Mouse (Mus musculus) hindbrain, embryonic 11.5 days (tissue): ENCODE results near the gene Atf6b. TPM values are rescaled to one million over a fixed set of nuclear protein-coding genes. Genes with fewer than 3 reads are reported as not detected.

Experiments
- ATAC-seq: fragments of 200-750 bp; cut with Nextera tagmentation; 2 replicates; pipeline ENCODE4 v1.8.0; 2017; ENCODE audit warnings: mild to moderate bottlenecking, moderate TSS enrichment, moderate library complexity; ENCODE audit not compliant: low FRiP score
- DNase-seq: peaks from one replicate; pipeline ENCODE4 v3.0.0-alpha.2; 2015; ENCODE audit warnings: low spot score
- H3K27ac ChIP-seq: fragments of 300-500 bp; sonication (generic); 2 replicates; pipeline ENCODE4 v1.5.1; 2014; ENCODE audit warnings: mild to moderate bottlenecking, low read depth, low read length
- H3K27me3 ChIP-seq: fragments of 300-500 bp; sonication (generic); 2 replicates; pipeline ENCODE4 v1.6.1; 2014; ENCODE audit warnings: mild to moderate bottlenecking, low read length, moderate library complexity, mixed read lengths; ENCODE audit not compliant: control insufficient read depth, insufficient read depth
- H3K36me3 ChIP-seq: fragments of 300-500 bp; sonication (generic); 2 replicates; pipeline ENCODE4 v1.6.1; 2014; ENCODE audit warnings: mild to moderate bottlenecking, low read length, moderate library complexity, mixed read lengths; ENCODE audit not compliant: control insufficient read depth, insufficient read depth
- H3K4me1 ChIP-seq: fragments of 300-500 bp; sonication (generic); replicated peaks from 2 replicates; pipeline ENCODE4 v1.6.1; 2014; ENCODE audit warnings: low read length, mixed read lengths; ENCODE audit not compliant: control insufficient read depth, insufficient read depth
- H3K4me2 ChIP-seq: fragments of 300-500 bp; sonication (generic); replicated peaks from 2 replicates; pipeline ENCODE4 v1.6.1; 2014; ENCODE audit warnings: mild to moderate bottlenecking, low read depth, low read length
- H3K4me3 ChIP-seq: fragments of 300-500 bp; sonication (generic); 2 replicates; pipeline ENCODE4 v1.5.1; 2014; ENCODE audit warnings: low read depth, low read length
- H3K9ac ChIP-seq: fragments of 300-500 bp; sonication (generic); 2 replicates; pipeline ENCODE4 v1.6.1; 2014; ENCODE audit warnings: low read depth, low read length
- H3K9me3 ChIP-seq: fragments of 300-500 bp; sonication (generic); 2 replicates; pipeline ENCODE4 v1.6.1; 2016; ENCODE audit warnings: low read length; ENCODE audit not compliant: control insufficient read depth
- WGBS: fragments of 180-500 bp; shearing (Covaris S2); extraction: QIAGEN DNeasy Blood & Tissue Kit; methylation state at CpG from one replicate; pipeline ENCODE4 v1.1.7; 2014; 5-methylcytosine and 5-hydroxymethylcytosine counted together
- polyA plus RNA-seq: library from polyadenylated mRNA; unstranded; fragments of >200 nt; fragmentation: Nextera tagmentation; extraction: Ambion mirVana; gene quantifications from 2 replicates; pipeline ENCODE4 v1.2.1, GENCODE M21; 2014

The Atf6b gene
- polyA plus RNA-seq, 1 experiment from 2014 or later: 61.9 TPM

DNA sequence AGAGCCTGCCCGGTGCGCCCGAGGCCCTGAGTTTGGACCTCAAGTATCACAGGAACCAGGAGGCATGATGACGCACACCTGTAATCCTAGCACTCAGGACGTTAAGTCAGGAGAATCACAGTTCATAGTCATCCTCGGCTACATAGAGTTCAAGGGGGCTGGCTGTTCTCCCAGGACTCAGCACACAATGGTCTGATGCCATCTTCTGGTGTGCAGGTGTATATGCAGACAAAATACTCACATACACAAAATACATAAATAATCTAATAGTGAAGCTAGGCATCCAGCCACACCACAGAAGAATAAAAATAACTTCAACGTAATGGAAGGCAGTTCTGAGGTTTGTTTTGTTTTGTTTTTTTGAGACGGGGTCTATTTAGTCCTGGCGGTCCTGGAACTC, 23.8 kb upstream of the Atf6b start:
- Histone ChIP-seq H3K27me3 (no peaks in the 10 kb centered on the region), H3K27ac (no peak overlapping the region), H3K4me3 (no peak overlapping the region), H3K4me1 (peaks cover 8% of the 10 kb centered on the region; the same call in 1 of the 2 replicates), H3K9ac (no peak overlapping the region), H3K36me3 (no peaks in the 10 kb centered on the region), H3K4me2 (no peak overlapping the region), H3K9me3 (no peaks in the 10 kb centered on the region)
- WGBS: 88% methylated on average over 9 of the region's 9 CpGs
- no peak for ATAC-seq
- no peak for DNase-seq

GRCm38 (mm10) chr17:34624981-34625380, 22.0 kb upstream of the Atf6b start:
- Histone ChIP-seq H3K4me3 (no peak overlapping the region), H3K27me3 (peaks cover 9% of the 10 kb centered on the region), H3K4me2 (no peak overlapping the region), H3K4me1 (peaks cover 24% of the 10 kb centered on the region), H3K36me3 (no peaks in the 10 kb centered on the region), H3K27ac (no peak overlapping the region), H3K9me3 (no peaks in the 10 kb centered on the region), H3K9ac (no peak overlapping the region)
- WGBS: 99% methylated on average over 3 of the region's 3 CpGs
- DNase-seq (no peak), ATAC-seq (no peak)

DNA sequence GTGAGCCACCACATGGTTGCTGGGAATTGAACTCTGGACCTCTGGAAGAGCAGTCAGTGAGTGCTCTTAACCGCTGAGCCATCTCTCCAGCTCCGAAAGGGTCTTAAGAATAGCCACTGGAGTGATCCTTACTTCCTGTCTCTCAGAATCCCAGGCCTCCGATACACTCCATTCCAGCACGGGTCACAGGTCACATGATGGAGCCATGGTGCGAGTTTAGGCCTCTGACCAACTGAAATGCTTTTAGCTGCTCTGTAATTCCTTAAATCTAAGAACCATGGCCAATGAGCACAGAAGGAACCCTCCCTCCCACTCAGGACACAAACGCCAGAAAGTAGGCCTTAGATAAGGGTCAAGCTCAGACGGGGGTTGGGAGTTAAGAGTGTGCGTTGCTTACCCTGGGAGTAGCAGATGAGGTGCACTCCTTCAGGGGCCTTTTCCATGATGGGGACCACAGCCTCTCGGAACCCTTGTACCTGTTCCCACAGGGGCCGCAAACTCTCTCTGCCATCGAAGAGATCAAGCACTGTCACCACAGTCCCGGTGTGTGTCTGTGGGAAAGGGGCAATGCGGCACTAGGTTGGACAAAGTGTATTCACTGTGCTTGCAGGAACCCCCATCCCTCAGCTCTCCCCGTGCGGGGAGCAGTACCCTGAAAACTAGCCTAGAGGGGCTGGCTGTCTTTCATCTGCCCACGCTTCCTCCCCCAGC, 20.7 kb upstream of the Atf6b start:
- Histone ChIP-seq H3K9me3 (no peaks in the 10 kb centered on the region), H3K9ac (peak overlapping the region; percentile 64), H3K27ac (peak overlapping the region; percentile 8), H3K4me1 (peaks cover 26% of the 10 kb centered on the region), H3K36me3 (no peaks in the 10 kb centered on the region), H3K4me3 (peak overlapping the region; percentile 67), H3K4me2 (peak overlapping the region; percentile 60), H3K27me3 (peaks cover 21% of the 10 kb centered on the region)
- WGBS: 52% methylated on average over 16 of the region's 16 CpGs
- no peak for DNase-seq
- ATAC-seq: no peak

GRCm38 (mm10) chr17:34626773-34627092, 20.2 kb upstream of the Atf6b start:
- H3K27ac ChIP-seq: peak overlapping the region; percentile 8
- H3K4me1 ChIP-seq: peaks cover 29% of the 10 kb centered on the region
- H3K36me3 ChIP-seq: no peaks in the 10 kb centered on the region
- 0% methylated on average over 18 of the region's 18 CpGs for whole genome bisulfite sequencing
- peak overlapping the region; percentile 67 for H3K4me3 ChIP-seq
- peak; percentile 69 for DNase-seq
- peak overlapping the region; percentile 60 for H3K4me2 ChIP-seq
- H3K27me3 ChIP-seq: peaks cover 26% of the 10 kb centered on the region
- H3K9me3 ChIP-seq: no peaks in the 10 kb centered on the region
- H3K9ac ChIP-seq: peak overlapping the region; percentile 64
- ATAC-seq: peak; percentile 46

DNA sequence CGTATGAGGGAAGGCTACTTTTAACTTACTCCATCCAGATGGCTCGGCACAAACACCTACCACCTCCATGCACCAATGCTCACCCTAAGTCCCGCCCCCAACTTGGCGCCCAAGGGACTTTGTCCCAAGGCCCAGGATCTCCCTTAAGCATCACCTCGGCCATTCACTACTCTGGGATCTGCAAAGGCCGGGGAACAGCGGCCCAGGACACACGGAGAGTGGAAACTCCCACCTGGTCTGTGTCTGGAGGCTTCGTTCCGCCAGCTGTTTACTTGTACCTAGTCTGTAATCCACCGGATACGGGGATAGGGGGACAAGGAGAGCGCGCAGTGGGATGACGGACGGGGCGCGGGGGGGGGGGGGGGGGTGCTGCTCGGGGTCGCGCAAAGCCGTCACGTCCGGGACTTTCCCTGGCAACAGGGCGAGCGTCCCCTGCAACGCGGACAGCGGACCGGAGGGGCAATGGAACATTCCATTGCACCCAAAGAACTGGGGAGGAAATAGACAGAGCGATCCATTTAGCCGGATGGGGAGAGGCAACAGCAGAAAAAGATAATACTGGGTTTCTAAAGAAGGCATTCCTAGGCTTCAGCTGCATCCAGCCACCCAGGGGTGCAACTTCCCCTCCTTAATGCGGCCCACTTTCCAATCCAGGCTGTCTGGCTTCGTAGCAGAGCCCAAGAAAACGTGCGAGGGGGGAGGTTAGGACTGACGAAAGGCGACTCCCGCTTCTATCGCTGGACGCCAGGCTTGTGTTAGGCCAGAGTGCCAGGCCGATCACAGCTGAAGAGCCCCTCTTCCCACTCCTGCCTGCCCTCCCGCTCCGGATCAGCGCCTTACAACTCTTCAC, 19.6 kb upstream of the Atf6b start:
- H3K36me3 ChIP-seq: no peaks in the 10 kb centered on the region
- H3K9ac ChIP-seq: peak overlapping the region; percentile 68
- peak overlapping the region; percentile 60 for H3K4me2 ChIP-seq
- peaks cover 31% of the 10 kb centered on the region for H3K27me3 ChIP-seq
- under 1% methylated on average over 41 of the region's 45 CpGs for WGBS
- peaks cover 32% of the 10 kb centered on the region for H3K4me1 ChIP-seq
- H3K9me3 ChIP-seq: no peaks in the 10 kb centered on the region
- DNase-seq (peak; percentile 86), ATAC-seq (peak; percentile 83)
- H3K4me3 ChIP-seq: peak overlapping the region; percentile 67
- H3K27ac ChIP-seq: peak overlapping the region; percentile 77

DNA sequence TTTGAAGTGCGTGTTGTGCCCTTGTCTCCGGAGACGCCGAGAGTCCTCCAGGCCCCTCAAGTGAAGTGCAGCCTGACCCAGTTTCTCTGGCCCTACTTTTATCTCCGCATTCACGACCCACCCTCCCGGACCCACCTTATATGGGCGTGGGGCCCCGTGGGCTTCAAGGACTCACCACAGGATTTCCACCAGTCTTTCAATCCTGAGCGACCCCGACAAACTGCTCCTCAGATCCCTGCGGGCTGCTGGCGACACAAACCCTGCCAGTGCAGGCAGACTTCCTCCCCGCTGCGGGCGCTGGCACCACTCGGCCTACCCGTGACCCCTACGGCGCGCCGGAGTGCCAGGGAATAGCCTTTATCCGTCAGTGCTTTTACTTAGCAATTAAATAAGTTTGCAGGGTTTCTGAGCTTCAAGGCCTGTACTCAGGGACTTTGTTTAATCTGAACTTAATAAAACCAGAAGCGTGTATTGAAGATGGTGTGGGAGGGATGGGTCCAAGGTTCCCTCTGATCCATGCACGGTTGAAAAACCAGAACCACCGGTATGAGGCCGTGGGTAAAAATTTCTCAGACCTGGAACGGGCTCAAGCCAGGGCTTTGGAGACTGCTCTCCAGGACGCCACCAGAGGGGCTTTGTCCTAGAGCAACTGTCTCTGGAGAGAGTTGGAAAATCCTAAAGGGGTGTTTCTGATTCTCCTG, 18.9 kb upstream of the Atf6b start, which contains the start of gene Ppt2:
TSS of gene Ppt2 (minus strand) at position 568 of the 701 bp plus-strand sequence.
- ATAC-seq (peak; percentile 4; the same call in 1 of the 2 replicates), DNase-seq (no peak)
- Histone ChIP-seq H3K9ac (peak within 1 kb of the TSS; percentile 68), H3K4me2 (peak within 1 kb of the TSS; percentile 60), H3K4me3 (peak within 1 kb of the TSS; percentile 67), H3K36me3 (no peaks in the 10 kb centered on the region), H3K9me3 (no peaks in the 10 kb centered on the region), H3K27me3 (peaks cover 35% of the 10 kb centered on the region), H3K27ac (peak within 1 kb of the TSS; percentile 77), H3K4me1 (peaks cover 32% of the 10 kb centered on the region)
- 8% methylated on average over 29 of the region's 29 CpGs for WGBS

DNA sequence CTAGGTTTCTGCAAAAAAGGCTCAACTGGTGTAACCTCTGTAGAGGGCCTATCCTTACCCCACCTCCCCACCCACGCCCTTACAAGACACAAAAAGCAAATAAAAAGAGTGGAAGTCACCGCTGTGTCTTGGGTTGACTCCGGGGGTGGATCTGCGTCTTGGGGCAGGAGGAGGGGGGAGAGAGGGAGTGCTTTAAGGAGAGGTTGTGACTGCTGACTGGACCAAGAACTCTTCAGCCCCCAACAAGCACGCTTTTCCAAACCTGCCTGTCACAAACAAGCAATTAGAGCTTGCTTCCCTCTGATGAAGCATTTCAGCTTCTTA, 18.3 kb upstream of the Atf6b start:
- Histone ChIP-seq H3K9me3 (no peaks in the 10 kb centered on the region), H3K4me3 (peak overlapping the region; percentile 67; the same call in 1 of the 2 replicates), H3K4me2 (peak overlapping the region; percentile 60; the same call in 1 of the 2 replicates), H3K27ac (no peak overlapping the region), H3K4me1 (peaks cover 32% of the 10 kb centered on the region), H3K36me3 (no peaks in the 10 kb centered on the region), H3K9ac (no peak overlapping the region), H3K27me3 (peaks cover 35% of the 10 kb centered on the region)
- no peak for DNase-seq
- no peak for ATAC-seq
- WGBS: 30% methylated on average over 5 of the region's 5 CpGs

- Histone ChIP-seq H3K4me3 (peak within 1 kb of the TSS; percentile 67), H3K4me1 (peaks cover 32% of the 10 kb centered on the region), H3K9me3 (no peaks in the 10 kb centered on the region), H3K9ac (0 out of 2 replicates have a peak within 1 kb of the TSS, but pooled peaks have one; percentile 20), H3K36me3 (no peaks in the 10 kb centered on the region), H3K27ac (no peak within 1 kb of the TSS), H3K4me2 (peak within 1 kb of the TSS; percentile 60), H3K27me3 (peaks cover 35% of the 10 kb centered on the region)
- WGBS: under 1% methylated on average over 16 of the region's 16 CpGs
- ATAC-seq: no peak
- DNase-seq: peak; percentile 59
Measured at GRCm38 (mm10) chr17:34629221-34629751, 17.7 kb upstream of the Atf6b start, which contains the start of gene Prrt1. Gene Prrt1, plus strand, starts transcription at chr17:34629533.
